Mouse (Mus musculus) cerebellum, adult 8-10 months (tissue): ENCODE results near the gene Crybb3.
"Not testable (repeated sequence)": the region's sequence is repeated elsewhere in the genome, so short reads cannot be mapped to it uniquely, and the experiment has no call there.

Source experiments
- DNase-seq: peaks from one replicate; pipeline ENCODE4 v3.0.0; 2022

Gene Crybb3

GRCm38 (mm10) chr5:113081439-113081838, at the start of gene Crybb3:
Crybb3 (minus strand) TSS chr5:113081584.
- DNase-seq, result peak; percentile 77

GRCm38 (mm10) chr5:113128426-113128825, 47.0 kb upstream of the Crybb3 start:
- DNase-seq, result no peak

DNA sequence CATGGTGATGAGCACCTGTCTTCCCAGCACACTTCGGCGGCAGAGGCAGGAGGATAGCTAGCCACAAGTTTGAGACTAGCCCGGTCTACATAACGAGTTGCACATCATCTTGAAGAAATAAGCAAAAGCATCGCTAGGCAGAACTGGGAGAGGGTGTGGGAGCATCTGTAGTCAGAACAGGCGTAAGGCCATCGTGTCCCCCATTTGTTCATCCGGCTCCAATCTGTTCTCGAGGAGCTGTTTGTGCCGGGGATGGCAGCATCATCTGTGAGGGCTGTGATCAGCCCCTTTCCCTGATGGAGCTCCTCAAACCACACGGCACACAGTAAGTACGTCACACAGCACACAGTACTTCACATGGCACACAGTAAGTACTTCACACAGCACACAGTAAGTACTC, 45.1 kb upstream of the Crybb3 start:
- DNase-seq, result no peak

- no peak for DNase-seq
Measured at GRCm38 (mm10) chr5:113123693-113124092, 42.3 kb upstream of the Crybb3 start.

- no peak for DNase-seq
Measured at GRCm38 (mm10) chr5:113122326-113123054, 41.1 kb upstream of the Crybb3 start.

GRCm38 (mm10) chr5:113121591-113121875, 40.1 kb upstream of the Crybb3 start:
- no peak for DNase-seq

DNA sequence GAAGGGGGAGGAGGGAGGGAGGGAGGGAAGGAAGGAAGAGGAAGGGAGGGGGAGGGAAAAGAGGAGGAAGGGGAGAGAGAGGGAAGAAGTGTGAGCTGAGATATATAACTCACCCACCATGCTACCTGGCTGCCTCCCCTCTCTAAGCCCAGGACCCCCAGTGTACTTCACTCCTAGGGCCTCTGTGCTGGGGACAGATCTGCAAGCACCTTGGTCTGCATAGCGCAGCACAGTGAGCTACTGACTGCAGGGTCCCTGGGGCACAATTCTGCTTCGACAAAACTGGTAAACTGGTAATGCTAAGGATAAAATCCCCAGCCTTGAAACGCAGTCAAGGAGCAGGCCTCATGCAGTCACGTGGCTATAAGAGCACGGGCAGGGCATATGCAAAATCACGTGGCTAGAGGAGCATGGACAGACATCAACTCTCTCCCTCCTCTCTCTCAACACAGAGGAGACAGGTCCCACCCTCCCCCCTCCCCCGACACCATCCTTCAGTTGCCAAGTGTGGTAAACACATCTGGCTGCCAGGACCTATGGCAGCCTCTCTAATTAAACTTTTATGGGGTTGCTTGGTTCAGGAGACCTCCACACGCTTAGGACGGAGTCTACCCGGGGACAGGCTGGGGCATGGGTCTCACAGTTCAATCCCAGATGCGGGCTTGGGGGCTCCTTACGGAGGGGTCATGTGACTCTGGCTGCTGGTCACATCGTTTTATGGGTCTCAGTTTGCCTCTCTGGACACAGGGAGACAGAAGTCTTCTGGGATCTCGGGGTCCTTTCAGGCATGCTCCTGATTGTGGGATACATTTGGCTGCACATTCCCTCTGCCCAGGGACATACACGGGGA, 39.6 kb upstream of the Crybb3 start:
- no peak for DNase-seq

- DNase-seq, result no peak
Measured at GRCm38 (mm10) chr5:113119861-113120465, 38.6 kb upstream of the Crybb3 start.

GRCm38 (mm10) chr5:113119291-113119690, 37.9 kb upstream of the Crybb3 start:
- DNase-seq, result no peak

- no peak for DNase-seq
Measured at GRCm38 (mm10) chr5:113118695-113119094, 37.3 kb upstream of the Crybb3 start.

DNA sequence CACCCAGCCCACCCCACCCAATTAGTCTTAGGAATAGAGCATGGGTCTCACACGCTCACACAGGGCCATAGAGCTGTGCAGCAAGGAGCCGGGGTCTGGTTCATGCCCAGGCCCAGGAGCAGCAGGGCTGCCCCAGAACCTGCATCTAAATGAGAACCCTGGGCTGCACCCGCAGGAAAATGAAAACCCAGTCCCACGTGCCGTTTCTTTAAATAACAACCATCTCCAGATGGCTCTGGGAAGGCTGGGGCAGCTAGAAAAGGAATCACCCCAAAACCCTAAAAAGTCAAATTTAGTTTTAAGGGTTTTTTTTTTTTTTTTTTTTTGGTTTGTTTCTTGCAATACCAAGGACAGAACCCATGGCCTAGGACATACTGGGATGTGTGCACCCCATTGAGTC, 36.0 kb upstream of the Crybb3 start:
- DNase-seq, result no peak

GRCm38 (mm10) chr5:113115896-113116295, 34.5 kb upstream of the Crybb3 start:
- DNase-seq, result no peak

- DNase-seq, result no peak
Measured at GRCm38 (mm10) chr5:113114264-113115225, 33.2 kb upstream of the Crybb3 start.

DNA sequence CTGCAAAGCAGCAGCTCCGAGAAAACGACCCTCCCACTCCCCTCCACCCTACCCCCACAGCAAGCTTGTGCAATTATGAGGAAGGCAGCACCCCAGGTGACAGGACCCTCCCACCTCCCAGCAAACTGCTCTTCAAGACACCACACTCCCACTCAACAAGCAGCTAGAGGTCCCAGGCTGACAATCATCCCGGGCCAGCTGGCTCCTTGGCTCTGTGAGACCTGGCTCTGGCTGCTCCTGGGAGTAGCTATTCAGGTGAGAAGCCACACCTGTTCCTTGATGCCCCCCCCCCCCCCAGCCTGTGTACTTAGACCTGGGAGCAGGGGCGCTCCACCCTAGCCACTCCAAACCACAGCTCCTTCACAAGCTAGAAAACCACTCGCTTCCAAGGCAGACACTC, 31.7 kb upstream of the Crybb3 start:
- DNase-seq, result no peak

DNA sequence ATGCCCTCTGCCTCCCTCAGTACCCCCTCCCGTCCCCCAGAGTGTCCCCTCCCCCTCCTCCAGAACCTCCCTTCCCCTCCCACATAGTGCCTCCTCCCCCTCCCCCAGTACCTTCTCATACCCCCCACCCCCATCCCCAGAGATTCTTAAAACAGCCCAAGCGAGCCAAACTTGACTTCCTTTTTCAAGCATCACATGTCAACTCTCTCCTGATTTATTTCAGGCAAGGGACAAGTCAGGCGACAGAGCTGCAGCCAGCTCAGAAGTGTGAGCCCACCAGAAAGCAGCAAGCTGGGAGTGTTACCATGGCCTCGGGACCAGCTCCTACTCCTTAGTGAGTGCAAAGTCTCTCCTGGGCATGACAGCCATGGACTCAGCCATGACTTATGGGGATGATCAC, 30.0 kb upstream of the Crybb3 start:
- no peak for DNase-seq

DNA sequence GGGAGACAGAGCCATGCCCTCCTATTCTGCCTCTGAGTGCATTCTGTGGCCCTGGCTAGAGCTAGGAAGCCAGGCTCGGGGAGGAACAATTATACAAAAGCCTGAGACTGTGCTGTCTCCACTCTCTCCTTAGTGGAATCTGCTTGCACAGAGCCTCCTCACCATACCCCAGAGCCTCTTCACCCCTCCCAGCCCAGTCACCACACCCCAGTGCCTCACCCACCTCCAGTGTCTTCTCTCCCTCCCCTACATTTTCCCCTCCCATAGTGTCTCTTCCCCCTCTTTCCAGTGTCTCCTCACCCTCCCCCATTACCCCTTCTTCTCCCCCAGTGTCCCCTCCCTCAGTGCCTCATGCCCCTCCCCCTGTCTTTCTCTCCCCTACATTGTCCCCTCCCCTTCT, 29.5 kb upstream of the Crybb3 start:
- no peak for DNase-seq

GRCm38 (mm10) chr5:113109651-113110050, 28.3 kb upstream of the Crybb3 start:
- DNase-seq, result not testable (repeated sequence)

DNA sequence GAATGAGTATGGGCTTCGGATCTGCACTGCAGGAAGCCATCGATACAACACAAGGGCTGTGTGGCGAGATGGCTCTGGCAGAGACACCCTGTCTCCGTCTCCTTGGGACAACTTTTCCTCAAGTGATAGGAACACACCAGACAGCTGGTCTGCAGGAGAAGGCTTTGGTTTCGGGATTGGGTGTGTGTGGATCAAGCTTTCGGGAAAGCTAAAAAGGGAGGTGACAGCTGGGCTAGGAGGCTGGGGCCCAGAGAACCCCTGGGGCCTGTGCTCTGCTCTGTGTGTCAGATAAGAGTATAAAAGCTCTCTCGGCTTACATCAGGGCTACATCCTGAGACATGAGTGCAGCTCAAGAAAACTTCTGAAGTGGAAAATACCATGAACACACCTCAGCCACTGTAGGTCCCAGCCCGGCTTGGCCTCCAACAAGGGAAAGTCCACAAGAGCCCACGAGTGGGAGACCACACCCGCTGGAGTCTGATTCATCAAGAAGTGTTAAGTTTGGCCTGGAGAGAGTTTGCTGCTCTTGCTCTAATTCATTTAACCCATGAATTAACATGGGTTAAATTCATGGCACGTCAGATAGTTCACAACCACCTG, 26.9 kb upstream of the Crybb3 start:
- DNase-seq, result no peak

DNA sequence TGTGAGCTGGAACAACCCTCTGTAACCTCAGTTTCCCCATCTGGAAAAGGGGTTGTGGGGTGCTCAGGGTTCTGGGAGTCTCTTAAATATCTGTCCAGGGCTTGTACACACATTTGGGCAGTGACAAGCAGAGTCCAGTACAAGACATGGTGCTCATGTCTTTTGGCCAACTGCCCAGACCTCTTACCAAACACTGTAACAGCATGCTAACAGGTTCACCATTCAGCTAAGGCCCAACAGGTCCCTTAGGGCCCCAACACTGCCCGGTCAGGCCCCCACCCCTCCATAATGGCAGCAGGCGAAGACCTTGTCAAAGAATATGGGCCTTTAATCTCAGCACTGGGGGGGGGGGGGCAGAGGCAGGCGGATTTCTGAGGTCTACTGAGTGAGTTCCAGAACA, 26.3 kb upstream of the Crybb3 start:
- DNase-seq, result no peak

- no peak for DNase-seq
Measured at GRCm38 (mm10) chr5:113106594-113106993, 25.2 kb upstream of the Crybb3 start.

- DNase-seq, result no peak
Measured at GRCm38 (mm10) chr5:113105481-113105880, 24.1 kb upstream of the Crybb3 start.

DNA sequence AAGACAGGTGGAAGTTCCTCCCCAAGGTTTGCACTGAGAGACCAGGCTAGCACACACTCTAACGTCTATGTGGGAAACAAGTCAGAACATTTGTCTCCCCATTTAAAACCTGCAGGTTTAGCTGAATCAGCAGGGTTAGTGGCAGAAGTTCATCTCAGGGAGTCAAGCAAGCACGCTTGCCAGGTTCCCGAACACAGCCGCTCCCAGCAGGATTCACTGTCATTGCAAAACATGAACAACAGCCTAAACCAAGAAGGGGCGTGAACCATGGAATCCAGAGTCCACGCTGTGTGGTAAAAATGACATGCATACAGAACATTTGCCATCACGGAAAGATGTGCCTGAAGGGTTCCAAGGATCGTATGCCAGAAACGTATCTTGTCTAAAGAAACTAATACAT, 23.7 kb upstream of the Crybb3 start:
- DNase-seq, result no peak
